Mouse (Mus musculus): Measurements from ENCODE around the gene Atf4.

Atf4 gene

DNA sequence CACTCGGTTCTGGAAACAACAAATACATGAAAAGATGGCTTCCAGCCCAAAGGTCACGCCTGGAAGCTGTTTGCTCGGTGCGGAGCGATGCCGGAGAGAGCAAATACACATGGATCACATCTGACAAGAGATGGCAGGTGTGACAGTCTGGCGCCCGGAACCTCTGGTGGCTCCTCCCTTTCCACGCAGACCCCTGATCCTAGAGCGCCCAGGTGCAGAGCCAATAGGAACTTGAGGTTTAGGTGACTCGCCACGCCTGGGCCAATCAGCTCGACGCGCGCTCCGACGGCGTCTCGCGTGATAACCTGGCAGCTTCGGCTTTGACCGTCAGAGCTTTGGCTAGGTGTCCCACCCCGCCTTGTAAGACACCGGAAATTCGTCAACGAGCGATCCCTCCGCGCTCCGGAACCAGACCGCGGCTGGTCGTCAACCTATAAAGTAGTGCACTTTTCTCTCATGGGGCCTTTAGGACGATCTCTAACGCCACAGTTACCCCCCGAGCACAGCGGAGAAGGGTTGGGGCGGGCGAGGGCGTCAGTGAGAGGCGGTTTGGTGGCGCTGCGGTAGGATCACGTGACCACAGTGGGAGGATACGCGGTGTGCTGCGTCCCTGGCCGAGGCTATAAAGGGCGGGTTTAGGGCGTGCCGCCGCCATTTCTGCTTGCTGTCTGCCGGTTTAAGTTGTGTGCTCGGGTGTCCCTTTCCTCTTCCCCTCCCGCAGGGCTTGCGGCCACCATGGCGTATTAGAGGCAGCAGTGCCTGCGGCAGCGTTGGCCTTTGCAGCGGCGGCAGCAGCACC is at the start of gene Atf4:
TSS of gene Atf4 (plus strand) at position 338 of the 799 bp plus-strand sequence.
- DNase-seq: peak; percentile 100

DNA sequence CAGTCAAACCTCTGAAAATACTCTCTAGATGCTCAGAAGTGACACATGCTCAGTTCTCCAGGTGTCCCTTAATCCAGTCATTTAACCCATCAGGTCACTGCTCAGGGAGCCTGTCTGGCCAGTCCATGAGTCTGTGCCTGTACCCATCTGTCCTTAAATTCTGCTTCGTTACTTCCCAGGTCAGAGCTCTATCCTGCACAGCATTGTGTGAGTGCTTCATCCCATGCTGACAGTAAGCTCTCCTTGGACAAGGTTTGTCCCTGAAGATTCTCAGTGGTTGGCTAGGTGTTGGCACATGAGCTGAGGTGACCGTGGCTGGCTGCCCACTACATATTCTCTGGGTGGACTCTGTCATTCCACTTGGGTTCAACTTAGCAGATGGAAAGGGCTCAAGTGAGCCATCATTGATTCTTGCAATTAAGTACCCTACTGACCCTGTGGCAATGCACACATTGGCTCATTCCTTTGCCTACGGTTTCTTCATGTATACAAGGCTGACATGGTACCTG is 48.9 kb upstream of the Atf4 start:
- no peak for DNase-seq

DNA sequence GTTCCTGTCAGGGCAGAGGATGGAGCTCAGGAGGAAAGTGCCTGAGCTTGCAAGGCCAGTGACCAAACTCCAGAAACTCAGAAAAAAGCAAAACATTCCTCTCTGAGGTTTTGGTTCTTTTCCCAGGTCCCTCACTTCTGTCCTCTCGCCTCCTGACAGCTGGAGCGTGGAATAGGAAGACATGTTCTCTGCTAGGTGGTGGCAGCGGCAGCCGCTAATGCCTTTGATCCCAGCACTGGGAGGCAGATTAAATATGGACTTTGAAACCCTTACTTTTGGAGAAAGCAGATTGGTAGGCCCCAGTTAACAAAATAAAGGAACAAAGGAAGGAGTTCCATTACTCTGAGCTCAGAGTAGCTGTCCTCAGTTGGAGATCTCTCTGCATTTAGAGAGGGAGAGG is 46.5 kb upstream of the Atf4 start:
- DNase-seq: no peak

DNA sequence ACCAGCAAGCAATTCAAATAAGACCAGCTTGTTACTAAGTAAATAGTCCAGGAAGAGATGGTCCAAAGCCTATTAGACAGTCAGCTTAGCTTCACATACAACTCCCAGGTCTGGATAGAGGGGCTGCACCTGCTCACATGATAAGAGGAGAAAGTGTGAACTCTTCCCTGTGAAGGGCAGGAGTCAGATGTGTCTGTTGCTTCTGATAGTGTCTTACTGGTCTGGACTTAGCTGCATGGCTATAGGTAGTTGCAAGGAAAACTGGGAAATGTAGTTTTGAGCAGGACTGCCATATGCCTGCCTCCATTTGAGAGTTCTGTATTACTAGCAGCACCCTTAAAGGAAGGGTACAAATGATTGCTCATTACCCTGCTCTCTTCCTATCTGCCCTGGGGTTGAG is 41.3 kb upstream of the Atf4 start:
- DNase-seq: no peak

DNA sequence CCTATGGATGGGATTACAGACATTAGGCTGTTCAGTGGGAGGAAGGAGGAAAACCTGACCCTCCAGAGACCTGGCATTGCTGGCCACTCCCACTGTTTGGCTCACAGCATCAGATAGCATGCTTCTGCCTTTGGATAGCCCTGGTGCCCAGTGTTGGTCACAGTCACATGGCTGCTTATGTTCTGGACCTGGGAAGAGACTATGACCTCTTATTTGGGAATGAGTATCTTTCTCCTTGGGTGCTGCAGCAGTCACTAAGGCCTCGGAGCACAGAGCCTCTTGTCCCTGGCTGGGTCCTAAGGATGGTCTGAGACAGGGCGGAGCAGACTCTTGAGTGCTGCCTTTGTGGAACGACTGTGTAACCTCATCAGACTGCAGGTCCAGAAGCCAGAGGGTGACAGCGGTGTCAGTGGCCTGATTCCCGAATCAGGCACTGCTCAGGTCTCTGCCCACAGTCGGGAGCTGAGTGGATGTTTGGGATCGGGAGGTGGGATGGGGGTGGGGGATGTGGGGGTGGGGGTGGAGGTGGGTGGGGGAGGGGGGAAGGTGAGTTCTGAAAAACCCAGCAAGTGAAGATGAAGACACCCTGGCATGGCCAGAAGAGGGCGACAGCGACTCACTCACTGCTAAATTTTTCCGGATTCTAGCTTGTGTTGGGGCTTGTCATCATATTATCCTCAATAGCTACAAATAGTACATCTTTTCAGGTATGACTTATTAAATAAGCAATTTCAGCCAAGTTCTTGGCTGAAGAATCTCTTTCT is 39.1 kb upstream of the Atf4 start:
- DNase-seq: no peak

DNA sequence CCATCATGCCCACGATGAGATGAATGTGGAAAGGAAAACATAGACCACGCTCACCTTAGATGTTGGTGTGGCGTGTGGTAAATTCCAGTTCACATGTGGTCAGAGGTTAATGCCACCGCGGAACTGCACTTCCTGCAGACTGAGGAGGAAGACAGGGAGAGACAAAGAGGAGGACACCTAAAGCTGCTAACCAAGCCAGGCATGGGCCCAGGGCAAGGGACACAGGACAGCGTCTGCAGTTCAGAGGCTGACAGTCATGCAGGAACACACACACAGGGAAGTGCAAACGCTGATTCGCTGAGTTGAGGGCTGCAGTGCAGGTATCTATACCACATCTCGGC is 38.5 kb upstream of the Atf4 start:
- DNase-seq: no peak

DNA sequence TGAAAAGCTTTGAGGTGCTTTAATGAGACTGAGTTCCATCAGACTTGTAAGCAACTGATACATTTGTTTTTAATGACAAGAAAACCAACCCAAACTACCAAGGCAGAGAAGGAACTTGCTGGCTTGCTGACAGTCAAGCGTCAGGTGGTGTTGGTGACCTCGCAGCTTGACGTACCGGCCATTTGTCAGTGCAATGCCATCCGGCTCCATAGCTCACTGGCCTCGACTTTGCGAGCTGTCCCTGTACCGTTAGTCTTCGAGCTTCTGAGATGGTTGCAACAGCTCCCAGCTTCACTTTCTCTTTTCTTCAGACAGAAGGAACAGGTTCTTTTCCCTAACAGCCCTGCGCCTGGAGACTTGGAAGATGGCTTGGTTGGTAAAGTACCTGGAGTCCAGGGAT is 37.5 kb upstream of the Atf4 start:
- no peak for DNase-seq

DNA sequence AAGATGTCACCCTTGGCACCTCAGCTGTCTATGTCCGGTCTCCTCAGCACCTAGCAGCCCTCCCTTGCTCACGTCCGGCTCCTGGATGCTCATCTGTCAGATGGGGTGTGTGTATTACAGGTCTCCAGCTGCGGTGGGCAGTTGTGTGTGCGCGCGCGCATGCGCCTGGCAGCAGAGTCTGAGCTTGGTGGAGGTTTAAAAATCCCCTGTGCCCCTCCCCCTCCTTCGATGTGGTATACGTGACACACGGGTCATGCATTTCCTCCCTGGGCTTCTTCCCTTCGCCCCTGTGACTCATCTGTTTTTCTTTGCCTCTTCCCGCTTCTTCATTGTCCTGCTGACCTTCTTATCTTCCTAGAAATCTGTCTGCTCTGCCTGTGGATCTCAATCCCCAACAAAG is 35.8 kb upstream of the Atf4 start:
- DNase-seq: peak; percentile 89

DNA sequence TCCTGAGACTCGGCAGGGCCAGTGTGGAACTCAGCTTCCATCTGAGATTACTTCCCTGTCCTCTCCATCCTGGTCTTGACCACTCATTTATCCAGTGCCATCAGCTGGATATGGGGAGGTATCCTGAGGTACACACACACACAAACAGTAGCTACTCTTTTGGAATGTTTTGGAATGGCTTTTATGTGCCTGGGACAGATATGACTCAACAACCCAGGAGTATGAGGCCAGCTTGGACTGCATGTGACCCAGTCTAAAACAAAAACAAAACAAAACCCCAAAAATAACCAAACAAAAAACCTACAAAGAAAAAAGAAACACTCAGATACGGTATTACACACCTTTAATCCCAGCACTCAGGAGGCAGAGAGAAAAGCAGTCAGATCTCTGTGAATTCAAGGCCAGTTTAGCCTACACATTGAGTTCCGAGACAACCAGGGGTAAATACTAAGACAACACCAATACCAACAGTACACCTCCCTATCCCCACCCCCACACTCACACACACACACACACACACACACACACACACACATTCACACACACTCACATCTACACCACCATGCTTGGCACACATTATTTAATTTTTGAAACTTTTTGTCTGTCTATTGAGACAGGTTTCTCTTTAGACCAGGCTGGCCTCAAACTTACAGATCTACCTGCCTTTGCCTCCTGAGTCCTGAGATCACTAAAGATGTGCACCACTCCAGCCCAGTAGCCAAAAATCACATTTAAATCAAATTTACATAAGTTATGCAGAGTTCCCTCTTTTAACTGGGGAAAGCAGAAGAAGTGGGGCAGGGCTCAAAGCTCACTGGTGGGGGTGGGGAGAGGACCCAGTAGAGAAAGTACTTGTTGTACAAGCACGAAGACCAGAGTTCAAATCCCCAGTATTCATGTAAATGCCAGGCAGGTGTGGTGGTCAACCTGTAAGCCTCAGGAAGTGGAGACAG is 35.0 kb upstream of the Atf4 start:
- no peak for DNase-seq

DNA sequence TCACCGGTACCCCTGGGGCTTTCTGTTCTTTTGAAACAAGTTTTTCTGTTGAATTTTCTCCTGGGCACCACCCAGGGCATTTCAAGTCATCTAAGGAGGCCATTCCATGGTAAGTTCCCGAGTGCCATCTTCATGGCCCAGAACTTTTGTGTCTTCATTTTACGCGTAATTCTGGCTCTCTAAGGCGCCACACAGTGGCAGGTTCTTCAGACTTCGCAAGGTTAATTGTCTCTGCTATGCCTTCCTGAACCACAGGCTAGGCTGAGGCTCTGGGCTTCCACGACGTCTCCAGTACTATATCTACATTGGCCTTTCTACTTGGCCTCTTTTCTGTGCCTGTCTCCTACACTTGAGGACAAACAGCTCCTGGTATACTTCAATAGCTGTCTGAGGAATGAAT is 34.0 kb upstream of the Atf4 start:
- DNase-seq: no peak

DNA sequence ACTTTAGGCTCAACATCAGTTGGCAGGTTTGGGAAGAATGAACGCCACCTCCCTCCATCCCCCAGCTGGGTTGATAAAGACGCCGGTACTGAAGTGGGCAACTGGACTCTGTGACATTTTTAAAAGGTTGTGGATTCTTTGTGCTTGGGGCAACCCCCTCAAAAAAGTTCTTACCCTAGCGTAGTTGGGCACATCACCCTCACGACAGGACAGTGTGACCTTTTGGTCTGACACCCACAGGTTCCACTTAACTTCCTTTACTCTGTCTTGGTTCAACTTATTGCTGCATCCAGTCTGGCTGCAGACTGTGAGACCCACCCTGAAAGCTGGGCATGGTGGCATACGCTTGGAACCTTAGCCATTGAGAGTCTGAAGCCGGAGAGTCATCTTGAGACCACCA is 31.2 kb upstream of the Atf4 start:
- DNase-seq: no peak

DNA sequence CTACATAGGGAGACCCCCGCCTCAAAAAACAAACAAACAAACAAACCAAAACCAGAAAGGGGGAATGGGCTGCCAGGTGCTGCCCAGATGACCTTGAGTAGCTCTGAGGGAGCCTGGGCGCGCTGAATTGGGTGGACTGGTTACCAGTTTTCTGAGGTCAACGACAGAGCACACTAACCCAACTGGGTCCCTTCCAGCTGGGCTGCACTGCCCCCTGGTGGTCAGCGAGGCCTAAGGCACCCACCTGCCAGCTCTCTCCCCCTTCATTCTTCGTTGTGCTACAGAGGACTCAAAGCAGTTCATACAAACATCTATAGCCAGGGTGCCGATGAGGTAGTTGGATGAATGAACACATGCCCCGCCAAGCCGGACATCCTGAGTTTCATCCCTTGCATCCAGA is 29.8 kb upstream of the Atf4 start:
- DNase-seq: peak; percentile 91

DNA sequence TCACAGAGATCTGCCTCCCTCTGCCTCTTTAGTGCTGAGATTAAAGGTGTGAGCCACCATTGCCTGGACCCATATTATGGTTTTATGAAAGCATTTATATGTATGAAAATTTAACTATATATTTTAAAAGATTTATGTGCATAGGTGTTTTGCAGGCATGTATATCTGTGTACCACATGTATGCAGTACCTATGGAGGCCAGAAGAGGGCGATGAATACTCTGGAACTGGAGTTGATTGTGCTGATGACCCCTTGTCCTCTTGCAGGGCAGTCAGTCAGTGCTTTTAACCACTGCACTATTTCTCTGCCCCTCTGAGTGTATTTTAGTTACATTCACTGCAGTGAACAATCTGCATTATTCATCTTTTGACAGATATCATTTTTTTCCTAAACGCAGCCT is 29.2 kb upstream of the Atf4 start:
- peak; percentile 89 for DNase-seq

DNA sequence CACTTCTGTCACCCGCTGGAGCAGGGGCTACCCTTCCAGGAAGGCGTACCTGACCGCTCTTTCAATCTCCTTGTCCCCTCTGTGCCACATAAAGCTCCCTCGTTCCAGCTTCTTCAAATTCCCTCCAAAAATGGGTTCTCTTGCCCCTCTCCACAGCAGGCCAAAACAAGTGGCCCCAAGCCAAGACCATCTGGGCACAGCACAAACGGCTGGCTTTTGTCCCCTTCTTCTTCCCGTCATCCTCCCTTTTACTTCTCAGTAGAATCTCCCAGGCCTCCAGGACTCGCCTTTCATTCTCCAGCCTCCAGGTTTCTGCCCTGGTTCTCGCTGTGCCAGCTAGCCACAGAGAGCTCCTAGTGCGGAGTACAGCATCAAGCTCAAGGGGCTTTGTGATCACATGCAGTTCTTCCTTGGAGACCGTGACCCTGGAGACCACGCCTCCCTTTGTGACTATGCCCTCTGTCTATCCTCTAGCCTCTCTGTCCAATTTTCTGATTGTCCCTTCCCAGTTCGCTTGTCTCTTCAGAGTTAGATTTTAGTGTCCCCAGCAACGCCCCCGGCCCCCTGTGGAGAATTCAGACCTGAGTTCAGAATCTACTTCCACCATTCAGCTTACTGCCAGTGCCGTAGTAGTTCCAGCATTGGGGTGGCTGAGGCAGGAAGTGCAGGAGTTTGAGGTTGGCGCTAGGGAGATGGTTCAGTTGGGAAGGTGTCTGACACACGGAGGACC is 26.7 kb upstream of the Atf4 start:
- no peak for DNase-seq

DNA sequence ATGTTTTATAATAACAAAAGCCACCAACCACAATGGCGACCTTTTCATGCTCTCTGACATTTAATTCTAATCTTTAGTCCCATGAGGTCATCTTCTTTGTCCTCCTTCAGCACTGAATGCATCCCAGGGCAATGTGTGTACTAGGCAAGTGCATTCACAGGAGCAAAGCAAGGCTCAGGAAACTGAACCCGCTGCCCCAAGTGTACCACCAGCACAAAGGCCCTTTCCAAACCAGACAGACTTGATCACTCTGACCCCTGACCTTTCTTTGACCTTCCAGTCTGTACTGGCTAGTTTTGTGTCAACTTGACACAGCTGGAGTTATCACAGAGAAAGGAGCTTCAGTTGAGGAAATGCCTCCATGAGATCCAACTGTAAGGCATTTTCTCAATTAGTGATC is 22.7 kb upstream of the Atf4 start:
- no peak for DNase-seq

DNA sequence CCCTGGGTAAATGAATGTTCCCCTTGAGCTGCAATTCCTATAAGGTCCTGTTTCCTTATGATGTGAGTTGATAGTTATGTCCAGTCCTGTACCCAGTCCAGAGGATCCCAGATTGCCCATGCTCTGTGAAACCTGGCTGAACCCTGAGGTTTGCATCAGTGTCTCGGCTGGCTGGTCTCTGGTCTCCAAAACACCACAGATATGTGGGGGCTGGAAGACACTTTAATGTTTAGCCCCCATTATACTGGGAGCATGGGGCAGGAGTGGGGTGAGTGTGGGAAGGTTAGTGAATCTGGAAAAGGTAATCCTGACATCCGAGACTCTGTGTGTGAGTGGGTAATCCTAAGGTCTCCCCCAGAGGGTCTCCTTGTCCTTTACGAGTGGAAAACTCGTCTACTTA is 21.9 kb upstream of the Atf4 start:
- no peak for DNase-seq

DNA sequence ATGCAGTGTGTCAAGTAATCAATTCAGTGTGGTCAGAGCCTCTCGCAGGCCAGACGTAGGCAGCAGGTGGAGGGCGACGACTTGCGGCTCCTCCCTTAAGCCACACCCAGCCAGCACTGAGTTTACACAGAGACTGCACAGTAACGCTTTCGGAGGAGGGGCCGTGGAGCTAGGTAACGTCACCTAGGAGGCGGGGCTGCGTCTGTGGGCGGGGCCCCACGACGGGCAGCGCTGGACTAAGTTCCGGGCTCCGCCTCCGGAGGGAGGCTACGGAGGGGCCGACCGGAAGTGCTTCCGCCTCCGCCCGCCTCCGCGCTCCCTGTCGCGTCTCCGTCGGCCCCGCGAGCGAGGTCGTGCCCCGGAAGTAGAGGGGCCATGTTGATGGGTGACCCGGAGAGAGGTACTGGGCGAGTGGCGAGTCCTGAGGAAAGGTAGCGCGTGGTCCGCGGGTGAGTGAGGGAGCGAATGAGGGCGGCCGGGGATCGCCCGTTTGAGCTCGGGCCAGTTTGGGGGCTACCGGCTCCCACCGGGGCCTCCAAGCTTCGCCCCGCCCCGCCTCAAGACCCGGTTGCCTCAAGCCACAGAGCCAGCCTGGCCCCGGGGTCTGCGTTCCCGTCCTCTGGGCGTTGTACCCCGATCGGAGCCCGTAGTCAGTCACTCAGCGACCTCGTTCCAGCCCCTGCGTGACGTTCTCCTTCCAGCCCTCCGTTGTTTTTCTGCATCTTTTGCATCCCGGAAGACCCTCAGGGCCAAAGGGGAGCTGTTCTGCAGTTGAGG is 21.1 kb upstream of the Atf4 start, which contains the start of gene Mief1:
TSS of gene Mief1 (plus strand) at position 286 of the 777 bp plus-strand sequence.
- DNase-seq: peak; percentile 100

DNA sequence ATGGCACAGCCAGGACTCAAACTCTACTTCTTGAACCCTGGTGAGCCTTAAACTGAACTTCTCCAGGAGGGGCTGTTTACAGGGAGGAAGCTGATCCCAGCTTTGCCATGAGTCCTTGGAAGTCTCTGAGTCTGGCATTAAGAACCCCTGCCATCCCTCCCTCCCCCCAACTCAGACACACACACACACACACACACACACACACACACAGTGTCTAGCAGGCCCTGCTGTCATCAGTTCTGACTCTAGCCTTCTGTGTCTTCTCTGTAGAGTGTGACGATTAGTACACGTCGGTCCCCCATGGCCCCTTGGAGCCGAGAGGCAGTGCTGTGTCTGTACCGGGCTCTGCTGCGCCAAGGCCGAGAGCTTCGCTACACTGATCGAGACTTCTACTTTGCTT is 19.4 kb upstream of the Atf4 start, which contains the start of gene AC140267.1:
TSS of gene AC140267.1 (plus strand) at position 301 of the 400 bp plus-strand sequence.
- DNase-seq: no peak

DNA sequence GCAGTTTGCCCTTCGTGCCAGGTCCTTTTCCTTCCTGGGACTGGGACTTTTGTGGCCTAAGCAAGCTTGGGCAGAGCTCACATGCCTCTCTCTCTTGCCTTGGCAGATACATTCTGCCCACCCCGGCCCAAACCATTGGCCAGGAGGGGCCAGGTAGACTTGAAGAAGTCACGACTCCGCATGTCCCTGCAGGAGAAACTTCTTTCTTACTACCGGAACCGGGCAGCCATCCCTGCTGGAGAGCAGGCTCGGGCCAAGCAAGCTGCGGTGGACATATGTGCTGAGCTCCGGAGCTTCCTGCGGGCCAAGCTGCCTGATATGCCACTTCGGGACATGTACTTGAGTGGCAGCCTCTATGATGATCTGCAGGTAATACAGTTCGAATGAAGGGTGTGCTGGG is 6.8 kb upstream of the Atf4 start:
- peak; percentile 84 for DNase-seq

DNA sequence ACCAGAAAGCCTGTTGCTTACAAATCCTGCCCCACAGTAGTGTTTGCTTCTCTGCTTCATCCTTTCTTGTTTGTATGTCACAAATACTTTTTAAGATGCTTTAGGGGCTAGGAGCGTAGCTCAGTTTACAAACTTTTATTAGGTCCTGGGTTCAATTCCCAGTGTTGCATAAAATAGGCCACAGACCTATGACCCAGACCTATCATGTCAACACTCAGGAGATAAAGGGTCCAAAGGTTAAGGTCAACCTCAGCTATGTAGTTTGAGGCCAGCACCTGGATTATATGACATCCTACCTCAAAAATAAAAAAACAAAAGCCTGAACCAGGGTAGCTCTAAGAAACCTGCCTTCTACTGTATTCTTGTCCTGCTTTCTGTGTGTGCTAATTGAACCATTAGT is 6.4 kb upstream of the Atf4 start:
- DNase-seq: no peak

DNA sequence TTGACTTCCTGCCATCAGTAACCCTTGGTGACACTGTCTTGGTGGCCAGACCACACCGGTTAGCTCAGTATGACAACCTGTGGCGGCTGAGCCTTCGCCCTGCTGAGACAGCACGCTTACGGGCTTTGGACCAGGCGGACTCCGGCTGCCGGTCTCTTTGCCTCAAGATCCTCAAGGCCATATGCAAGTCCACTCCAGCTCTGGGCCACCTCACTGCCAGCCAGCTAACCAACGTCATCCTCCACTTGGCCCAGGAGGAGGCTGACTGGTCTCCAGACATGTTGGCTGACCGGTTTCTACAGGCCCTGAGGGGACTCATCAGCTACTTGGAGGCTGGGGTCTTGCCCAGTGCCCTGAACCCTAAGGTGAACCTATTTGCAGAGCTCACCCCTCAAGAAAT is 5.3 kb upstream of the Atf4 start:
- peak; percentile 91 for DNase-seq

DNA sequence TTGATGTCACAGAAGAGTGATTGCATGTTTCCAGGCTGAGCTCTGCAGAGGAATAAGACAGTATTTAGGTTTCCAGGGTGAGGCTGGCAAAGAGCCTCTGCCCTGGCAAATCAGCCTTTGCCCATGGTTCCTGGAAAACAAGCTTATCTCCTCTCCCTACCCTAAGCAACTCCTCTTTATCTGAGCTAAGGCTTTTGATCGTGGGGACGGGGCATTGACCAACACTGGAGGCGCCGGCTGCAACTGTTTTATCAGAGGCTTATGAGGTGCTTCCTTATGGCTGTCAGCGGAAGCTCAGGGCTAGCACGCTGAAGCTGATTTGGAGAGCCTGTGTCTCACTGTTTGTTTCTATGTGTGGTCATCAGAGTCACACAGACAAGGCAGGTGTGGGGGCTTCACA is 4.4 kb upstream of the Atf4 start:
- no peak for DNase-seq
